Mouse (Mus musculus): ENCODE measurements around the gene Nfxl1. TPM values are rescaled to one million over a fixed set of nuclear protein-coding genes. Genes with fewer than 3 reads are reported as not detected.
A peak's percentile ranks its signal among the peaks of the same experiment; 100 is the strongest.
"Not testable (repeated sequence)": the region's sequence is repeated elsewhere in the genome, so short reads cannot be mapped to it uniquely, and the experiment has no call there.

Nfxl1 gene
- 18.0 and 19.7 TPM in 2 replicates for polyA plus RNA-seq (2015; fragmentation: Nextera tagmentation; extraction: Ambion mirVana)

GRCm38 (mm10) chr5:72559544-72560049 lies at the start of gene Nfxl1:
Gene Nfxl1 (minus strand): TSS chr5:72559684.
- Histone ChIP-seq H3K4me2 (replicated peaks; ENCODE audit: low read depth, low read length) (peak within 1 kb of the TSS; percentile 80), H3K27ac (ENCODE audit: low read length) (peak within 1 kb of the TSS; percentile 76), H3K27me3 (ENCODE audit: insufficient read depth, low read length) (no peaks in the 10 kb centered on the region), H3K36me3 (ENCODE audit: insufficient read depth, low read length) (peaks cover 3% of the 10 kb centered on the region), H3K9me3 (ENCODE audit: low read length) (no peaks in the 10 kb centered on the region), H3K9ac (replicated peaks; ENCODE audit: low read length) (peak within 1 kb of the TSS; percentile 95), H3K4me3 (ENCODE audit: low read length) (peak within 1 kb of the TSS; percentile 79), H3K4me1 (ENCODE audit: insufficient read depth, low read length) (peaks cover 6% of the 10 kb centered on the region; the same call in 1 of the 2 replicates)
- ATAC-seq (ENCODE audit: low FRiP score, low TSS enrichment) = peak; percentile 96
- under 1% methylated on average over 42 of the region's 42 CpGs for WGBS

GRCm38 (mm10) chr5:72603138-72603537 lies 43.7 kb upstream of the Nfxl1 start:
- Histone ChIP-seq H3K4me3 (ENCODE audit: low read length) (no peak overlapping the region), H3K27me3 (ENCODE audit: insufficient read depth, low read length) (no peaks in the 10 kb centered on the region), H3K9me3 (ENCODE audit: low read length) (no peaks in the 10 kb centered on the region), H3K4me1 (ENCODE audit: insufficient read depth, low read length) (no peaks in the 10 kb centered on the region), H3K27ac (ENCODE audit: low read length) (no peak overlapping the region), H3K4me2 (replicated peaks; ENCODE audit: low read depth, low read length) (no peak overlapping the region), H3K36me3 (ENCODE audit: insufficient read depth, low read length) (no peaks in the 10 kb centered on the region), H3K9ac (replicated peaks; ENCODE audit: low read length) (no peak overlapping the region)
- 77% methylated on average over 4 of the region's 4 CpGs for WGBS
- no peak for ATAC-seq (ENCODE audit: low FRiP score, low TSS enrichment)

GRCm38 (mm10) chr5:72601006-72601405 lies 41.5 kb upstream of the Nfxl1 start:
- 14% methylated on average over 5 of the region's 5 CpGs for WGBS
- Histone ChIP-seq H3K27me3 (ENCODE audit: insufficient read depth, low read length) (no peaks in the 10 kb centered on the region), H3K36me3 (ENCODE audit: insufficient read depth, low read length) (no peaks in the 10 kb centered on the region), H3K4me3 (ENCODE audit: low read length) (no peak overlapping the region), H3K4me2 (replicated peaks; ENCODE audit: low read depth, low read length) (no peak overlapping the region), H3K9me3 (ENCODE audit: low read length) (no peaks in the 10 kb centered on the region), H3K4me1 (ENCODE audit: insufficient read depth, low read length) (no peaks in the 10 kb centered on the region), H3K27ac (ENCODE audit: low read length) (no peak overlapping the region), H3K9ac (replicated peaks; ENCODE audit: low read length) (no peak overlapping the region)
- ATAC-seq (ENCODE audit: low FRiP score, low TSS enrichment) = peak; percentile 74; the same call in 1 of the 2 replicates

- H3K4me3 ChIP-seq (ENCODE audit: low read length) = peak within 1 kb of the TSS; percentile 43
- H3K27me3 ChIP-seq (ENCODE audit: insufficient read depth, low read length) = peaks cover 13% of the 10 kb centered on the region
- no peaks in the 10 kb centered on the region for H3K36me3 ChIP-seq (ENCODE audit: insufficient read depth, low read length)
- peak within 1 kb of the TSS; percentile 31; the same call in 1 of the 2 replicates for H3K9ac ChIP-seq (replicated peaks; ENCODE audit: low read length)
- H3K27ac ChIP-seq (ENCODE audit: low read length) = no peak within 1 kb of the TSS
- peak; percentile 77 for ATAC-seq (ENCODE audit: low FRiP score, low TSS enrichment)
- H3K9me3 ChIP-seq (ENCODE audit: low read length) = no peaks in the 10 kb centered on the region
- 2% methylated on average over 34 of the region's 38 CpGs for WGBS
- peak within 1 kb of the TSS; percentile 60 for H3K4me2 ChIP-seq (replicated peaks; ENCODE audit: low read depth, low read length)
- 0 out of 2 replicates have a peak, but pooled peaks cover 2% of the 10 kb centered on the region for H3K4me1 ChIP-seq (ENCODE audit: insufficient read depth, low read length)
Measured at GRCm38 (mm10) chr5:72587192-72587681, 27.8 kb upstream of the Nfxl1 start, which contains the start of gene Gm5868. Gene Gm5868 (minus strand): TSS chr5:72587551.

GRCm38 (mm10) chr5:72586667-72587191 lies 27.2 kb upstream of the Nfxl1 start:
- H3K27ac ChIP-seq (ENCODE audit: low read length); H3K9me3 ChIP-seq (ENCODE audit: low read length); H3K4me1 ChIP-seq (ENCODE audit: insufficient read depth, low read length); H3K36me3 ChIP-seq (ENCODE audit: insufficient read depth, low read length): not testable (repeated sequence)
- peak overlapping the region; percentile 60 for H3K4me2 ChIP-seq (replicated peaks; ENCODE audit: low read depth, low read length)
- H3K4me3 ChIP-seq (ENCODE audit: low read length) = peak overlapping the region; percentile 43
- peak overlapping the region; percentile 31; the same call in 1 of the 2 replicates for H3K9ac ChIP-seq (replicated peaks; ENCODE audit: low read length)
- ATAC-seq (ENCODE audit: low FRiP score, low TSS enrichment) = peak; percentile 54; the same call in 1 of the 2 replicates
- WGBS = 44% methylated on average over 25 of the region's 25 CpGs
- H3K27me3 ChIP-seq (ENCODE audit: insufficient read depth, low read length) = peaks cover 15% of the 10 kb centered on the region

- not testable (repeated sequence) for H3K9ac ChIP-seq (replicated peaks; ENCODE audit: low read length); H3K4me2 ChIP-seq (replicated peaks; ENCODE audit: low read depth, low read length); H3K4me1 ChIP-seq (ENCODE audit: insufficient read depth, low read length); H3K36me3 ChIP-seq (ENCODE audit: insufficient read depth, low read length); H3K4me3 ChIP-seq (ENCODE audit: low read length); H3K9me3 ChIP-seq (ENCODE audit: low read length); H3K27ac ChIP-seq (ENCODE audit: low read length); ATAC-seq (ENCODE audit: low FRiP score, low TSS enrichment)
- H3K27me3 ChIP-seq (ENCODE audit: insufficient read depth, low read length) = peaks cover 18% of the 10 kb centered on the region
- 49% methylated on average over 7 of the region's 7 CpGs for WGBS
Measured at GRCm38 (mm10) chr5:72586122-72586521, 26.6 kb upstream of the Nfxl1 start.

GRCm38 (mm10) chr5:72580970-72581332 lies 21.5 kb upstream of the Nfxl1 start, which contains the start of gene Zar1:
Gene Zar1 (minus strand): TSS chr5:72581254.
- not testable (repeated sequence) for H3K4me1 ChIP-seq (ENCODE audit: insufficient read depth, low read length); H3K27ac ChIP-seq (ENCODE audit: low read length); H3K9me3 ChIP-seq (ENCODE audit: low read length); H3K36me3 ChIP-seq (ENCODE audit: insufficient read depth, low read length)
- 10% methylated on average over 16 of the region's 21 CpGs for WGBS
- peak within 1 kb of the TSS; percentile 50 for H3K4me3 ChIP-seq (ENCODE audit: low read length)
- ATAC-seq (ENCODE audit: low FRiP score, low TSS enrichment) = peak; percentile 70; the same call in 1 of the 2 replicates
- H3K27me3 ChIP-seq (ENCODE audit: insufficient read depth, low read length) = peaks cover 15% of the 10 kb centered on the region
- H3K4me2 ChIP-seq (replicated peaks; ENCODE audit: low read depth, low read length) = peak within 1 kb of the TSS; percentile 80
- 0 out of 2 replicates have a peak within 1 kb of the TSS, but pooled peaks have one; percentile 44 for H3K9ac ChIP-seq (replicated peaks; ENCODE audit: low read length)

GRCm38 (mm10) chr5:72580088-72580969 lies 20.8 kb upstream of the Nfxl1 start:
- peak; percentile 82; the same call in 1 of the 2 replicates for ATAC-seq (ENCODE audit: low FRiP score, low TSS enrichment)
- not testable (repeated sequence) for H3K36me3 ChIP-seq (ENCODE audit: insufficient read depth, low read length); H3K27ac ChIP-seq (ENCODE audit: low read length); H3K9me3 ChIP-seq (ENCODE audit: low read length); H3K4me1 ChIP-seq (ENCODE audit: insufficient read depth, low read length)
- 0 out of 2 replicates have a peak overlapping the region, but pooled peaks have one; percentile 44 for H3K9ac ChIP-seq (replicated peaks; ENCODE audit: low read length)
- H3K4me2 ChIP-seq (replicated peaks; ENCODE audit: low read depth, low read length) = peak overlapping the region; percentile 80
- 6% methylated on average over 44 of the region's 73 CpGs for WGBS
- peak overlapping the region; percentile 50 for H3K4me3 ChIP-seq (ENCODE audit: low read length)
- peaks cover 15% of the 10 kb centered on the region for H3K27me3 ChIP-seq (ENCODE audit: insufficient read depth, low read length)

- WGBS = 50% methylated on average over 10 of the region's 10 CpGs
- H3K4me3 ChIP-seq (ENCODE audit: low read length); H3K4me1 ChIP-seq (ENCODE audit: insufficient read depth, low read length); H3K9ac ChIP-seq (replicated peaks; ENCODE audit: low read length); H3K4me2 ChIP-seq (replicated peaks; ENCODE audit: low read depth, low read length); H3K27ac ChIP-seq (ENCODE audit: low read length); H3K9me3 ChIP-seq (ENCODE audit: low read length); H3K36me3 ChIP-seq (ENCODE audit: insufficient read depth, low read length); ATAC-seq (ENCODE audit: low FRiP score, low TSS enrichment): not testable (repeated sequence)
- peaks cover 15% of the 10 kb centered on the region for H3K27me3 ChIP-seq (ENCODE audit: insufficient read depth, low read length)
Measured at GRCm38 (mm10) chr5:72579599-72579998, 20.1 kb upstream of the Nfxl1 start.

All from kidney, embryonic 16.5 days (tissue).